Mouse (Mus musculus) kidney, postnatal 0 days (tissue): Measurements from ENCODE around the gene Birc5. TPM values are rescaled to one million over a fixed set of nuclear protein-coding genes. Genes with fewer than 3 reads are reported as not detected.
A peak's percentile ranks its signal among the peaks of the same experiment; 100 is the strongest.

Experiments
- ATAC-seq: fragments of 200-750 bp; cut with Nextera tagmentation; replicated peaks from 2 replicates; pipeline ENCODE4 v1.8.0; 2017; ENCODE audit warnings: low read depth, moderate number of reproducible peaks, moderate TSS enrichment, moderate library complexity; ENCODE audit not compliant: low FRiP score
- DNase-seq: peaks from one replicate; pipeline ENCODE4 v3.0.0-alpha.2; 2016; ENCODE audit warnings: low spot score
- H3K27ac ChIP-seq: fragments of 300-500 bp; sonication (generic); 2 replicates; pipeline ENCODE4 v1.5.1; 2014; ENCODE audit warnings: mild to moderate bottlenecking
- H3K27me3 ChIP-seq: fragments of 300-500 bp; sonication (generic); 2 replicates; pipeline ENCODE4 v1.6.1; 2014; ENCODE audit warnings: low read length, mixed read lengths; ENCODE audit not compliant: insufficient read depth
- H3K36me3 ChIP-seq: fragments of 300-500 bp; sonication (generic); 2 replicates; pipeline ENCODE4 v1.6.1; 2014; ENCODE audit warnings: low read length, mixed read lengths; ENCODE audit not compliant: insufficient read depth
- H3K4me1 ChIP-seq: fragments of 300-500 bp; sonication (generic); replicated peaks from 2 replicates; pipeline ENCODE4 v1.6.1; 2014; ENCODE audit warnings: antibody characterized with exemption, low read length, mixed read lengths; ENCODE audit not compliant: insufficient read depth
- H3K4me2 ChIP-seq: fragments of 300-500 bp; sonication (generic); 2 replicates; pipeline ENCODE4 v1.6.1; 2014; ENCODE audit warnings: mild to moderate bottlenecking, low read length, moderate library complexity, mixed read lengths
- H3K4me3 ChIP-seq: fragments of 300-500 bp; sonication (generic); replicated peaks from 2 replicates; pipeline ENCODE4 v1.5.1; 2014; ENCODE audit warnings: low read depth, low read length
- H3K9ac ChIP-seq: fragments of 300-500 bp; sonication (generic); 2 replicates; pipeline ENCODE4 v1.6.1; 2014; ENCODE audit warnings: low read depth, low read length
- H3K9me3 ChIP-seq: fragments of 300-500 bp; sonication (generic); replicated peaks from 2 replicates; pipeline ENCODE4 v1.6.1; 2016; ENCODE audit warnings: low read length, inconsistent platforms, mixed read lengths
- CTCF ChIP-seq: IDR thresholded peaks from 2 replicates; pipeline ENCODE4 v1.5.1; 2016; ENCODE audit warnings: antibody characterized with exemption, low read depth, mild to moderate bottlenecking, moderate library complexity
- WGBS: fragments of 180-500 bp; shearing (Covaris S2); extraction: QIAGEN DNeasy Blood & Tissue Kit; methylation state at CpG from one replicate; pipeline ENCODE4 v1.1.7; 2014; 5-methylcytosine and 5-hydroxymethylcytosine counted together
- polyA plus RNA-seq: library from polyadenylated mRNA; unstranded; fragments of >200 nt; fragmentation: Nextera tagmentation; extraction: Ambion mirVana; gene quantifications from 2 replicates; pipeline ENCODE4 v1.2.1, GENCODE M21; 2015

Birc5 gene
- polyA plus RNA-seq, 1 experiment from 2014 or later: 145 TPM

GRCm38 (mm10) chr11:117857462-117857861 is 8.4 kb downstream of the Birc5 start:
- Histone ChIP-seq H3K27me3 (no peaks in the 10 kb centered on the region), H3K36me3 (peaks cover 13% of the 10 kb centered on the region; the same call in 1 of the 2 replicates), H3K9me3 (no peaks in the 10 kb centered on the region), H3K9ac (no peak overlapping the region), H3K27ac (no peak overlapping the region), H3K4me1 (no peaks in the 10 kb centered on the region), H3K4me2 (no peak overlapping the region), H3K4me3 (no peak overlapping the region)
- ATAC-seq (no peak), DNase-seq (no peak)
- 91% methylated on average over 10 of the region's 10 CpGs for WGBS
- no peak for TF ChIP-seq CTCF

- Histone ChIP-seq H3K27me3 (no peaks in the 10 kb centered on the region), H3K9me3 (no peaks in the 10 kb centered on the region), H3K9ac (no peak overlapping the region), H3K27ac (no peak overlapping the region), H3K4me1 (no peaks in the 10 kb centered on the region), H3K4me3 (no peak overlapping the region), H3K4me2 (no peak overlapping the region), H3K36me3 (peaks cover 10% of the 10 kb centered on the region; the same call in 1 of the 2 replicates)
- DNase-seq (no peak), ATAC-seq (no peak)
- TF ChIP-seq CTCF: no peak
- 40% methylated on average over 3 of the region's 3 CpGs for WGBS
Measured at GRCm38 (mm10) chr11:117858392-117858791, 9.3 kb downstream of the Birc5 start.

GRCm38 (mm10) chr11:117860601-117861000 is 11.6 kb downstream of the Birc5 start, which contains the start of gene Tmem235:
TSS of gene Tmem235 (plus strand) at chr11:117860752.
- ATAC-seq: no peak
- Histone ChIP-seq H3K4me1 (peaks cover 3% of the 10 kb centered on the region; the same call in 1 of the 2 replicates), H3K4me2 (0 out of 2 replicates have a peak within 1 kb of the TSS, but pooled peaks have one; percentile 2), H3K9ac (no peak within 1 kb of the TSS), H3K27me3 (no peaks in the 10 kb centered on the region), H3K4me3 (no peak within 1 kb of the TSS), H3K27ac (no peak within 1 kb of the TSS), H3K9me3 (no peaks in the 10 kb centered on the region), H3K36me3 (peaks cover 10% of the 10 kb centered on the region; the same call in 1 of the 2 replicates)
- WGBS: 6% methylated on average over 23 of the region's 23 CpGs
- no peak for DNase-seq
- TF ChIP-seq CTCF: no peak

- H3K9ac ChIP-seq: no peak overlapping the region
- DNase-seq: no peak
- peak overlapping the region; percentile 63; the same call in 1 of the 2 replicates for H3K27ac ChIP-seq
- H3K9me3 ChIP-seq: no peaks in the 10 kb centered on the region
- H3K4me1 ChIP-seq: peaks cover 12% of the 10 kb centered on the region
- H3K4me3 ChIP-seq: no peak overlapping the region
- peak; percentile 33; the same call in 1 of the 2 replicates for ATAC-seq
- no peaks in the 10 kb centered on the region for H3K27me3 ChIP-seq
- 38% methylated on average over 11 of the region's 11 CpGs for WGBS
- TF ChIP-seq CTCF: no peak
- no peak overlapping the region for H3K4me2 ChIP-seq
- no peaks in the 10 kb centered on the region for H3K36me3 ChIP-seq
Measured at GRCm38 (mm10) chr11:117863174-117863856, 14.3 kb downstream of the Birc5 start.

- Histone ChIP-seq H3K4me3 (no peak overlapping the region), H3K9ac (no peak overlapping the region), H3K27ac (no peak overlapping the region), H3K4me1 (peaks cover 12% of the 10 kb centered on the region), H3K27me3 (no peaks in the 10 kb centered on the region), H3K36me3 (no peaks in the 10 kb centered on the region), H3K4me2 (no peak overlapping the region), H3K9me3 (no peaks in the 10 kb centered on the region)
- 67% methylated on average over 2 of the region's 2 CpGs for WGBS
- no peak for TF ChIP-seq CTCF
- ATAC-seq (no peak), DNase-seq (no peak)
Measured at GRCm38 (mm10) chr11:117864805-117865204, 15.8 kb downstream of the Birc5 start.

- Histone ChIP-seq H3K27me3 (no peaks in the 10 kb centered on the region), H3K36me3 (no peaks in the 10 kb centered on the region), H3K27ac (peak overlapping the region; percentile 25; the same call in 1 of the 2 replicates), H3K4me1 (peaks cover 12% of the 10 kb centered on the region), H3K4me2 (no peak overlapping the region), H3K9me3 (no peaks in the 10 kb centered on the region), H3K4me3 (no peak overlapping the region), H3K9ac (0 out of 2 replicates have a peak overlapping the region, but pooled peaks have one; percentile 13)
- TF ChIP-seq CTCF: no peak
- WGBS: 14% methylated on average over 6 of the region's 6 CpGs
- ATAC-seq (0 out of 2 replicates have a peak, but pooled peaks have one; percentile 4), DNase-seq (no peak)
Measured at GRCm38 (mm10) chr11:117865988-117866387, 16.9 kb downstream of the Birc5 start.
